Mouse (Mus musculus): Measurements from ENCODE around the gene Usp19. TPM values are rescaled to one million over a fixed set of nuclear protein-coding genes. Genes with fewer than 3 reads are reported as not detected.
A peak's percentile ranks its signal among the peaks of the same experiment; 100 is the strongest.

The Usp19 gene
- 66.1 and 68.0 TPM in 2 replicates for polyA plus RNA-seq (2015; fragmentation: Nextera tagmentation; extraction: Ambion mirVana)

- Histone ChIP-seq H3K4me2 (peak within 1 kb of the TSS; percentile 92), H3K9ac (replicated peaks) (peak within 1 kb of the TSS; percentile 85), H3K4me3 (replicated peaks) (peak within 1 kb of the TSS; percentile 88), H3K4me1 (peaks cover 27% of the 10 kb centered on the region), H3K36me3 (peaks cover 40% of the 10 kb centered on the region), H3K27me3 (replicated peaks) (no peaks in the 10 kb centered on the region), H3K27ac (replicated peaks) (peak within 1 kb of the TSS; percentile 98), H3K9me3 (replicated peaks) (no peaks in the 10 kb centered on the region)
- under 1% methylated on average over 69 of the region's 69 CpGs for WGBS
- ATAC-seq (ENCODE audit: low FRiP score), result peak; percentile 96
Observed at GRCm38 (mm10) chr9:108490559-108491285, at the start of gene Usp19. Gene Usp19, plus strand, starts transcription at chr9:108490602.

GRCm38 (mm10) chr9:108441236-108441919 is 49.0 kb upstream of the Usp19 start:
- Histone ChIP-seq H3K27me3 (replicated peaks) (no peaks in the 10 kb centered on the region), H3K9ac (replicated peaks) (no peak overlapping the region), H3K4me3 (replicated peaks) (no peak overlapping the region), H3K4me2 (no peak overlapping the region), H3K27ac (replicated peaks) (no peak overlapping the region), H3K9me3 (replicated peaks) (no peaks in the 10 kb centered on the region), H3K36me3 (no peaks in the 10 kb centered on the region), H3K4me1 (0 out of 2 replicates have a peak, but pooled peaks cover 6% of the 10 kb centered on the region)
- no peak for ATAC-seq (ENCODE audit: low FRiP score)
- WGBS, result 89% methylated on average over 11 of the region's 11 CpGs

GRCm38 (mm10) chr9:108445125-108445524 is 45.3 kb upstream of the Usp19 start:
- H3K4me2 ChIP-seq, result no peak overlapping the region
- no peak overlapping the region for H3K4me3 ChIP-seq (replicated peaks)
- peaks cover 18% of the 10 kb centered on the region for H3K4me1 ChIP-seq
- no peak overlapping the region for H3K9ac ChIP-seq (replicated peaks)
- H3K9me3 ChIP-seq (replicated peaks), result no peaks in the 10 kb centered on the region
- 70% methylated on average over 9 of the region's 9 CpGs for WGBS
- H3K36me3 ChIP-seq, result peaks cover 18% of the 10 kb centered on the region
- no peaks in the 10 kb centered on the region for H3K27me3 ChIP-seq (replicated peaks)
- H3K27ac ChIP-seq (replicated peaks), result no peak overlapping the region
- no peak for ATAC-seq (ENCODE audit: low FRiP score)

DNA sequence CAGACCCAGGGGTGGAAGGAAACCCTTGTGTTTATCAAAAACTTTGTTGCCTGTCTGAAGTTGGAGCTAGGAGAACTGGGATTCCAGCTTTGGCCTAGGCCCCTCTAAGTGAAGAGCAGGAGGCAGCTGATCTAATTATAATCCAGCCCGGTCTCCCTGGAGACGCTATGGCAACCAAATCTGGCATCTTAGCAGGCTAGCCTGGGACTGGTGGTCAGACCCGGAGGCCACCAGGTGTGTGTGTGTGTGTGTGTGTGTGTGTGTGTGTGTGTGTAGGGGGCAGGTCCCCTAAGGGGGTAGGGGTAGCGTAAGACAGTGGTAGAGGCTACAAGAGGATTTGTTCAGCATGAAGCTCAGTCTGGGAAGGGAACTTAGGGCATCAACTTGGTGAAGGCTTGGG is 40.5 kb upstream of the Usp19 start:
- Histone ChIP-seq H3K4me3 (replicated peaks) (peak overlapping the region; percentile 74), H3K27me3 (replicated peaks) (no peaks in the 10 kb centered on the region), H3K27ac (replicated peaks) (peak overlapping the region; percentile 87), H3K36me3 (peaks cover 18% of the 10 kb centered on the region), H3K9me3 (replicated peaks) (no peaks in the 10 kb centered on the region), H3K9ac (replicated peaks) (no peak overlapping the region), H3K4me1 (peaks cover 50% of the 10 kb centered on the region), H3K4me2 (peak overlapping the region; percentile 83)
- ATAC-seq (ENCODE audit: low FRiP score), result peak; percentile 4; the same call in 1 of the 2 replicates
- 22% methylated on average over 4 of the region's 4 CpGs for WGBS

DNA sequence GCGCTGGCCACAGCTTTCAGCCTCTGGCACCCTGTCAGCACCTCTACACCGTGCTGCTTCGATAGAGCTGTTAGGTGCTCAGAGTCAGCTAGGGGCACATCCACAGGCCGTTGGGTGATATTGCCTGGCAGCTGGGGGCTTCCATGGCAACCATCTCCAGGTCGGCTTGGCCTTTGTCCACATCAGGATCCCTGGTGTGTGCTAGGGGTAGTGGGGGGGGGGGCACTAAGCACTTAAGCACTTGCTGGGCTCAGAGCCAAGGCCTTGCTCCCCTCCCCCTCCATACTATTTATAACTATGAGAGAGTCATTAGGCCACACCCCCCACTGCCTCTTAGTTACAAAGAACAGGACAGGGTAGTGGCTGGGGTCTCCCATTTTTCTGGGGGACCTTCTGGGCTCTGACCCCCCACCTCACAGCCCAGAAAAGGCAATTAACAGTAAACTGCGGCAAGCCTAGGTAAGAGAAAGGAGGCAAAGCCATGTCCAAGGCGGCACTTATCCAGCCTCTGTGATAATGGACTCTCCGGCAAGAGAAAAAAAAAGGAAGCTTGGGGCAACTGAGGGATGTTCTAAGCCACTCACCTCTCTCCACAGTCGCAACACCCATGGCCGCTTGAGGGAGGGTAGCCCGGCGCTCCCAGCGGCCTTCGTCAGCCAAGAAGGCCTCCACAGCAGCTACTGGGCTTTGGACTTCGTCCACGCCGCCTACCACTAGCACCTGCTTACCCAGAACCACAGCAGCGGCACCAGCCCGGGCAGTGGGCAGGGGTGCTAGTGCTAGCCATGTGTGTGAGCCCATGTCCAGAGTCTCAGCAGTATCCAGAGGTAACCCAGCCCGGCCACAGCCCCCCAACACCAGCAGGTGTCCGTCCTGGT is 39.9 kb upstream of the Usp19 start:
- Histone ChIP-seq H3K36me3 (peaks cover 18% of the 10 kb centered on the region), H3K4me1 (peaks cover 50% of the 10 kb centered on the region), H3K27ac (replicated peaks) (peak overlapping the region; percentile 87), H3K9me3 (replicated peaks) (no peaks in the 10 kb centered on the region), H3K9ac (replicated peaks) (0 out of 2 replicates have a peak overlapping the region, but pooled peaks have one; percentile 90), H3K4me3 (replicated peaks) (peak overlapping the region; percentile 74), H3K27me3 (replicated peaks) (no peaks in the 10 kb centered on the region), H3K4me2 (peak overlapping the region; percentile 83)
- peak; percentile 17 for ATAC-seq (ENCODE audit: low FRiP score)
- WGBS, result 48% methylated on average over 21 of the region's 21 CpGs

GRCm38 (mm10) chr9:108451170-108451493 is 39.3 kb upstream of the Usp19 start:
- peak overlapping the region; percentile 83 for H3K4me2 ChIP-seq
- H3K9me3 ChIP-seq (replicated peaks), result no peaks in the 10 kb centered on the region
- no peak for ATAC-seq (ENCODE audit: low FRiP score)
- peaks cover 18% of the 10 kb centered on the region for H3K36me3 ChIP-seq
- peaks cover 50% of the 10 kb centered on the region for H3K4me1 ChIP-seq
- peak overlapping the region; percentile 87 for H3K27ac ChIP-seq (replicated peaks)
- H3K27me3 ChIP-seq (replicated peaks), result no peaks in the 10 kb centered on the region
- 0 out of 2 replicates have a peak overlapping the region, but pooled peaks have one; percentile 90 for H3K9ac ChIP-seq (replicated peaks)
- 72% methylated on average over 6 of the region's 6 CpGs for WGBS
- peak overlapping the region; percentile 74 for H3K4me3 ChIP-seq (replicated peaks)

GRCm38 (mm10) chr9:108451519-108452160 is 38.8 kb upstream of the Usp19 start:
- Histone ChIP-seq H3K9ac (replicated peaks) (peak overlapping the region; percentile 90), H3K27me3 (replicated peaks) (no peaks in the 10 kb centered on the region), H3K4me3 (replicated peaks) (peak overlapping the region; percentile 74), H3K4me1 (peaks cover 50% of the 10 kb centered on the region), H3K36me3 (peaks cover 18% of the 10 kb centered on the region), H3K4me2 (peak overlapping the region; percentile 83), H3K9me3 (replicated peaks) (no peaks in the 10 kb centered on the region), H3K27ac (replicated peaks) (peak overlapping the region; percentile 87)
- ATAC-seq (ENCODE audit: low FRiP score), result no peak
- WGBS, result 50% methylated on average over 6 of the region's 6 CpGs

DNA sequence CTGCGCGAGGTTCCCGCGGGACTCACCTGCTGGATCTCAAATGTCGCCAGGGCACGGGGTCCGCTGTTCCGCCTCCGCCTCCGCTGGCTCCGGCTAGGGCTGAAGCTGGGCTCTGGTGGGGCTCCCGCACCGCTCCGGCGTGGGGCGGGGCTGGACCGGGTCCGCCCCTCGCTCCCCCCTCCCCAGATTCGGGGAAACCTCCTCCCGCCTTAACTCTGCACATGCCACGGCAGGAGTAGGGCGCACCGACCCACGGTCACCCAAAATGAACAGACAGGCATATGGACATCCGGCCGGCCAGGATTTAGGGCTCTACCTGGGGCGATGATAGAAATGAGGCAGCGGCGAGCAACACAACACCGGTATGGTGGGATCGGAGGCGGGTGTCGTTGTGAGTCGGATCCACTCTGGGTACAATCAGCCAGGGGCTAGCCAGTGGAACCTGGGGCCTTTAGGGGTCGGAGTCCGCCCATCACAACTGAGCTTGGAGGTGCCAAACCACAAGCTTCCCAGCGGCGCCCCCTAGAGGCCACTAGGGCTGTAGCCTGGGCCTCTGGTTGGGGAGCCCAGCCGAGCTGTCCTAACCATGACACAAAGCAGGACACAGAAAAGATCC is 38.0 kb upstream of the Usp19 start:
- Histone ChIP-seq H3K4me2 (peak overlapping the region; percentile 83), H3K27ac (replicated peaks) (peak overlapping the region; percentile 87), H3K9ac (replicated peaks) (peak overlapping the region; percentile 90), H3K4me1 (peaks cover 50% of the 10 kb centered on the region), H3K36me3 (peaks cover 17% of the 10 kb centered on the region), H3K9me3 (replicated peaks) (no peaks in the 10 kb centered on the region), H3K4me3 (replicated peaks) (peak overlapping the region; percentile 74), H3K27me3 (replicated peaks) (no peaks in the 10 kb centered on the region)
- WGBS, result under 1% methylated on average over 40 of the region's 40 CpGs
- ATAC-seq (ENCODE audit: low FRiP score), result peak; percentile 91

- Histone ChIP-seq H3K9me3 (replicated peaks) (no peaks in the 10 kb centered on the region), H3K4me1 (peaks cover 50% of the 10 kb centered on the region), H3K27me3 (replicated peaks) (no peaks in the 10 kb centered on the region), H3K4me3 (replicated peaks) (peak overlapping the region; percentile 74), H3K27ac (replicated peaks) (peak overlapping the region; percentile 87), H3K9ac (replicated peaks) (peak overlapping the region; percentile 90), H3K4me2 (peak overlapping the region; percentile 83), H3K36me3 (peaks cover 12% of the 10 kb centered on the region)
- 40% methylated on average over 6 of the region's 6 CpGs for WGBS
- peak; percentile 28 for ATAC-seq (ENCODE audit: low FRiP score)
Observed at GRCm38 (mm10) chr9:108452911-108453310, 37.5 kb upstream of the Usp19 start.

DNA sequence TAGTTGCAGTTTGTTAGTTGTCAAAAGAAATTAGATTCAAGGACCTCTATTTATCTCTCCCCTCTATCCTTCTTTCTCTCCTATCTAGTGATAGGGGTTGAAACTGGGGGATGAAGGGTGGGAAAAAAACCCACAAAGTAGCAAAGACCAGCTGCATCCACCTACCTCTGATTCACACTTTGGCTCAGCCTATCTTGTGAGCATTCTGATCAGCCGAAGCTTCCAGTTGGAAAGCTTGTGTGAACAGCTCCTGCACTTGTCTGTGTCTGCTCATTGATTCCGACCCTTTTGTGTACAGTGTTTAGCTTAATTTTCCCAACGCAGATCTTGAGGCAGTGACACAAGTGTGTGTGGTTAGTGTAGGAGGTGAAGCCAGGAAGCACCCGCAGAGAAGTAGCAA is 36.9 kb upstream of the Usp19 start:
- Histone ChIP-seq H3K27me3 (replicated peaks) (no peaks in the 10 kb centered on the region), H3K4me2 (peak overlapping the region; percentile 83), H3K4me3 (replicated peaks) (peak overlapping the region; percentile 74), H3K27ac (replicated peaks) (peak overlapping the region; percentile 87), H3K9ac (replicated peaks) (peak overlapping the region; percentile 90), H3K36me3 (peaks cover 7% of the 10 kb centered on the region; the same call in 1 of the 2 replicates), H3K9me3 (replicated peaks) (no peaks in the 10 kb centered on the region), H3K4me1 (peaks cover 50% of the 10 kb centered on the region)
- ATAC-seq (ENCODE audit: low FRiP score), result no peak
- WGBS, result 83% methylated on average over 4 of the region's 4 CpGs

Measured in neural tube, embryonic 15.5 days (tissue).